Mouse (Mus musculus) adrenal gland, postnatal 10 days (tissue): ENCODE data around the gene Dhtkd1. TPM values are rescaled to one million over a fixed set of nuclear protein-coding genes. Genes with fewer than 3 reads are reported as not detected.

Experiments
- DNase-seq: peaks from one replicate; pipeline ENCODE4 v3.0.0; 2021; ENCODE audit warnings: mixed read lengths
- total RNA-seq, 2 experiments: library from RNA; stranded (reverse); gene quantifications; 2 replicates each; pipeline ENCODE4 v1.2.3; 2021

Dhtkd1 gene
- total RNA-seq, 2 experiments from 2014 or later: 10.6 to 13.2 TPM

GRCm38 (mm10) chr2:5930291-5931054 is 12.1 kb downstream of the Dhtkd1 start:
- DNase-seq: no peak

GRCm38 (mm10) chr2:5929793-5930192 is 12.8 kb downstream of the Dhtkd1 start:
- no peak for DNase-seq

GRCm38 (mm10) chr2:5927481-5927880 is 15.1 kb downstream of the Dhtkd1 start:
- DNase-seq: no peak

- DNase-seq: no peak
Measured at GRCm38 (mm10) chr2:5923786-5924185, 18.8 kb downstream of the Dhtkd1 start.

- no peak for DNase-seq
Measured at GRCm38 (mm10) chr2:5922823-5923222, 19.8 kb downstream of the Dhtkd1 start.

- DNase-seq: no peak
Measured at GRCm38 (mm10) chr2:5911282-5911965, 31.2 kb downstream of the Dhtkd1 start.

GRCm38 (mm10) chr2:5906625-5907024 is 36.0 kb downstream of the Dhtkd1 start:
- DNase-seq: peak; percentile 66

- DNase-seq: peak; percentile 66
Measured at GRCm38 (mm10) chr2:5906092-5906491, 36.5 kb downstream of the Dhtkd1 start.

GRCm38 (mm10) chr2:5900145-5900544 is 42.4 kb downstream of the Dhtkd1 start:
- DNase-seq: peak; percentile 47

- DNase-seq: peak; percentile 100
Measured at GRCm38 (mm10) chr2:5894843-5895570, 47.6 kb downstream of the Dhtkd1 start, which contains the start of gene Sec61a2. TSS of gene Sec61a2 (minus strand) at chr2:5895432.

- DNase-seq: peak; percentile 13
Measured at GRCm38 (mm10) chr2:5894296-5894695, 48.3 kb downstream of the Dhtkd1 start.

- DNase-seq: no peak
Measured at GRCm38 (mm10) chr2:5889412-5889811, 53.2 kb downstream of the Dhtkd1 start.

GRCm38 (mm10) chr2:5888865-5889264 is 53.7 kb downstream of the Dhtkd1 start:
- DNase-seq: no peak

GRCm38 (mm10) chr2:5877446-5877845 is 65.1 kb downstream of the Dhtkd1 start:
- DNase-seq: no peak

- DNase-seq: no peak
Measured at GRCm38 (mm10) chr2:5869746-5870145, 72.8 kb downstream of the Dhtkd1 start.

GRCm38 (mm10) chr2:5867681-5868080 is 74.9 kb downstream of the Dhtkd1 start:
- no peak for DNase-seq

GRCm38 (mm10) chr2:5862834-5863233 is 79.8 kb downstream of the Dhtkd1 start, which contains the start of gene Gm13199:
TSS of gene Gm13199 (minus strand) at chr2:5862934.
- DNase-seq: no peak

- peak; percentile 12 for DNase-seq
Measured at GRCm38 (mm10) chr2:5851866-5852265, 90.7 kb downstream of the Dhtkd1 start.

GRCm38 (mm10) chr2:5851116-5851515 is 91.5 kb downstream of the Dhtkd1 start:
- DNase-seq: peak; percentile 67
